Mouse (Mus musculus) CH12.LX (cell line): ENCODE results near the gene Gm20388.

Experiments used
- CTCF ChIP-seq, 2 experiments: IDR thresholded peaks in 1 of 2; conservative IDR thresholded peaks in 1 of 2; 2 replicates each; pipeline ENCODE4 v1.5.1; 2011 to 2012; ENCODE audit warnings: low read depth in 2 of 2, low read length in 2 of 2, improper control_type of control experiment in 1 of 2, inconsistent platforms in 1 of 2, mild to moderate bottlenecking in 1 of 2, moderate library complexity in 1 of 2
- E2F4 ChIP-seq: IDR thresholded peaks from 2 replicates; pipeline ENCODE4 v1.6.1; 2011; ENCODE audit warnings: low read depth, low read length, improper control_type of control experiment; ENCODE audit not compliant: insufficient replicate concordance
- EP300 ChIP-seq: IDR thresholded peaks from 2 replicates; pipeline ENCODE4 v1.6.1; 2011; ENCODE audit warnings: low read length, improper control_type of control experiment
- ETS1 ChIP-seq: conservative IDR thresholded peaks from 2 replicates; pipeline ENCODE4 v1.6.1; 2012; ENCODE audit warnings: low read depth, mild to moderate bottlenecking, inconsistent platforms, low read length, improper control_type of control experiment, moderate library complexity
- GABPA ChIP-seq: IDR thresholded peaks from 2 replicates; pipeline ENCODE4 v1.6.1; 2012; ENCODE audit warnings: low read depth, low read length, improper control_type of control experiment, inconsistent platforms; ENCODE audit not compliant: insufficient replicate concordance
- JUN ChIP-seq: IDR thresholded peaks from 2 replicates; pipeline ENCODE4 v1.6.1; 2011; ENCODE audit warnings: low read depth, mild to moderate bottlenecking, low read length, improper control_type of control experiment, moderate library complexity; ENCODE audit not compliant: insufficient read depth
- MAX ChIP-seq: IDR thresholded peaks from 2 replicates; pipeline ENCODE4 v1.6.1; 2011; ENCODE audit warnings: low read length, improper control_type of control experiment
- MXI1 ChIP-seq: IDR thresholded peaks from 2 replicates; pipeline ENCODE4 v1.6.1; 2011; ENCODE audit warnings: mild to moderate bottlenecking, low read depth, low read length, improper control_type of control experiment

GRCm38 (mm10) chr8:123291716-123292115, 3381.1 kb downstream of the Gm20388 start:
- no peak for TF ChIP-seq MXI1
- no peak for TF ChIP-seq EP300
- no peak for TF ChIP-seq MAX
- no peak for TF ChIP-seq JUN
- no peak for TF ChIP-seq E2F4
- TF ChIP-seq CTCF (conservative IDR thresholded peaks at IDR 0.05 in 1 of 2, IDR thresholded peaks at IDR 0.05 in 1 of 2; ENCODE audit: low read depth in 2 of 2, low read length in 2 of 2), result no peak
- no peak for TF ChIP-seq ETS1
- TF ChIP-seq GABPA, result no peak
